Mouse (Mus musculus): ENCODE measurements around the gene Olfr671. TPM values are rescaled to one million over a fixed set of nuclear protein-coding genes. Genes with fewer than 3 reads are reported as not detected.

Gene Olfr671
- total RNA-seq (2023), result not detected

GRCm38 (mm10) chr7:104979026-104979425, at the start of gene Olfr671:
TSS of gene Olfr671 (minus strand) at chr7:104979126.

GRCm38 (mm10) chr7:105028360-105028759, 49.4 kb upstream of the Olfr671 start, which contains the start of gene Olfr675:
TSS of gene Olfr675 (minus strand) at chr7:105028460.

GRCm38 (mm10) chr7:105001929-105002328, 23.0 kb upstream of the Olfr671 start, which contains the start of gene Olfr672:
TSS of gene Olfr672 (minus strand) at chr7:105002029.

GRCm38 (mm10) chr7:104962520-104962919, 16.4 kb downstream of the Olfr671 start, which contains the start of gene Olfr670:
TSS of gene Olfr670 (minus strand) at chr7:104962620.

GRCm38 (mm10) chr7:104933940-104934339, 45.0 kb downstream of the Olfr671 start, which contains the start of gene Olfr669:
TSS of gene Olfr669 (plus strand) at chr7:104934240.

GRCm38 (mm10) chr7:104927957-104928356, 51.0 kb downstream of the Olfr671 start, which contains the start of gene Olfr668:
TSS of gene Olfr668 (minus strand) at chr7:104928057.

Other genes starting within 250 kb of the Olfr671 start
- gene Usp17le, start 201.7 kb downstream of the Olfr671 start, total RNA-seq (2023), result not detected
- not detected for gene Usp17lb, start 136.5 kb downstream of the Olfr671 start, total RNA-seq (2023)
- not detected for gene Usp17la, start 122.1 kb downstream of the Olfr671 start, total RNA-seq (2023)
- not detected for gene Olfr665, start 101.1 kb downstream of the Olfr671 start, total RNA-seq (2023)
- gene Olfr666, start 83.2 kb downstream of the Olfr671 start, total RNA-seq (2023), result not detected
- gene Olfr667, start 57.6 kb downstream of the Olfr671 start, total RNA-seq (2023), result not detected
- not detected for gene Olfr668, start 51.1 kb downstream of the Olfr671 start, total RNA-seq (2023)
- gene Olfr669, start 44.9 kb downstream of the Olfr671 start, total RNA-seq (2023), result not detected
- gene Olfr670, start 16.5 kb downstream of the Olfr671 start, total RNA-seq (2023), result not detected
- not detected for gene Olfr672, start 22.9 kb upstream of the Olfr671 start, total RNA-seq (2023)
- not detected for gene Olfr675, start 49.3 kb upstream of the Olfr671 start, total RNA-seq (2023)
- gene Olfr676, start 53.6 kb upstream of the Olfr671 start, total RNA-seq (2023), result not detected
- not detected for gene Olfr677, start 72.2 kb upstream of the Olfr671 start, total RNA-seq (2023)
- gene Olfr678, start 85.3 kb upstream of the Olfr671 start, total RNA-seq (2023), result not detected
- gene Olfr679, start 102.1 kb upstream of the Olfr671 start, total RNA-seq (2023), result not detected
- not detected for gene Olfr680-ps1, start 113.7 kb upstream of the Olfr671 start, total RNA-seq (2023)
- gene Olfr681, start 137.7 kb upstream of the Olfr671 start, total RNA-seq (2023), result not detected
- gene Olfr683, start 167.9 kb upstream of the Olfr671 start, total RNA-seq (2023), result not detected
- not detected for gene Olfr684, start 184.5 kb upstream of the Olfr671 start, total RNA-seq (2023)
- not detected for gene Olfr685, start 206.9 kb upstream of the Olfr671 start, total RNA-seq (2023)
- not detected for gene Olfr686, start 228.4 kb upstream of the Olfr671 start, total RNA-seq (2023)

Data from B cell, adult 67 days (primary cell).